Mouse (Mus musculus) inflammation-experienced regulatory T-cells, adult 6 months (primary cell): ENCODE measurements at regions not wholly inside any gene's neighbourhood (a gene's known extent, or its start where the extent isn't known, plus 50 kb on each side); places are given as distances from the start of the nearest gene placed in this dataset.

Experiments
- ATAC-seq: one replicate; pipeline ENCODE4 v1.8.0; 2017

- ATAC-seq = peak; percentile 75
Observed at GRCm38 (mm10) chr4:122122739-122123138, 500.8 kb upstream of the Gm12887 start.
